ENCODE assay signal across 19 mouse cellular contexts in genomic region chr1:54809811-54810549, GRCm38 (mm10).
DNase-seq lines count a peak whose midpoint lies in the region; ATAC-seq and TF ChIP-seq lines count a peak whose summit lies in the region.
"Had no signal": no experiment of that assay in that cellular context is flagged by ENCODE, and none has a peak within 500 bp of the region (broad histone marks: within the 10 kb centered on the region; RNA-seq: fewer than 3 reads in every experiment).

No protein-coding gene starts in this region.

- peaks cover 4% of the 10 kb centered on the region; the same call in 1 of the 2 replicates for H3K4me1 ChIP-seq in heart, embryonic 10.5 days
- H3K4me1 ChIP-seq in heart, embryonic 11.5 days (ENCODE audit: control insufficient read depth, insufficient read depth, low read length): no peaks in the 10 kb centered on the region; the same call in 1 of the 2 replicates
- peaks cover 6% of the 10 kb centered on the region; the same call in 1 of the 2 replicates for H3K4me1 ChIP-seq in lung, embryonic 14.5 days (ENCODE audit: insufficient read depth)
- H3K4me1 ChIP-seq: forebrain, embryonic 12.5 days; hindbrain, embryonic 12.5 days; midbrain, embryonic 13.5 days had no signal

- no peaks in the 10 kb centered on the region for H3K9me3 ChIP-seq in heart, embryonic 10.5 days
- no peaks in the 10 kb centered on the region for H3K9me3 ChIP-seq in heart, embryonic 11.5 days (replicated peaks; ENCODE audit: control insufficient read depth, low read length)
- no peaks in the 10 kb centered on the region for H3K9me3 ChIP-seq in lung, embryonic 14.5 days (ENCODE audit: low read depth, low read length)
- H3K9me3 ChIP-seq: forebrain, embryonic 12.5 days; heart, embryonic 15.5 days; hindbrain, embryonic 12.5 days; midbrain, embryonic 13.5 days had no signal

- no peak for TF ChIP-seq CTCF in lung, embryonic 14.5 days (IDR thresholded peaks at IDR 0.05; ENCODE audit: low read depth)

- H3K27me3 ChIP-seq in heart, embryonic 10.5 days (ENCODE audit: insufficient read depth, poor library complexity, severe bottlenecking): no peaks in the 10 kb centered on the region
- H3K27me3 ChIP-seq in heart, embryonic 11.5 days (ENCODE audit: control insufficient read depth, insufficient read depth, low read length): no peaks in the 10 kb centered on the region
- no peaks in the 10 kb centered on the region for H3K27me3 ChIP-seq in lung, embryonic 14.5 days (ENCODE audit: insufficient read depth, low read length)
- H3K27me3 ChIP-seq: forebrain, embryonic 12.5 days; heart, embryonic 15.5 days; hindbrain, embryonic 12.5 days; midbrain, embryonic 13.5 days had no signal

- H3K9ac ChIP-seq in heart, embryonic 11.5 days (ENCODE audit: low read depth, low read length): no peak overlapping the region
- H3K9ac ChIP-seq in lung, embryonic 14.5 days: no peak overlapping the region
- H3K9ac ChIP-seq: forebrain, embryonic 12.5 days; heart, embryonic 15.5 days; hindbrain, embryonic 12.5 days; liver, embryonic 14.5 days; midbrain, embryonic 13.5 days had no signal

- no peaks in the 10 kb centered on the region for H3K36me3 ChIP-seq in heart, embryonic 10.5 days
- no peaks in the 10 kb centered on the region for H3K36me3 ChIP-seq in heart, embryonic 11.5 days (ENCODE audit: control insufficient read depth, insufficient read depth, low read length)
- no peaks in the 10 kb centered on the region for H3K36me3 ChIP-seq in lung, embryonic 14.5 days (ENCODE audit: insufficient read depth)
- H3K36me3 ChIP-seq: forebrain, embryonic 12.5 days; heart, embryonic 15.5 days; hindbrain, embryonic 12.5 days; midbrain, embryonic 13.5 days had no signal

- no peak for ATAC-seq in heart, embryonic 11.5 days (replicated peaks; ENCODE audit: insufficient number of reproducible peaks, low FRiP score, low TSS enrichment)
- peak; percentile 92 for ATAC-seq in lung, embryonic 14.5 days (ENCODE audit: insufficient read depth)
- ATAC-seq: midbrain, embryonic 13.5 days had no signal

- no peak overlapping the region for H3K4me3 ChIP-seq in heart, embryonic 10.5 days
- H3K4me3 ChIP-seq in heart, embryonic 11.5 days (ENCODE audit: low read depth, low read length): no peak overlapping the region
- no peak overlapping the region for H3K4me3 ChIP-seq in lung, embryonic 14.5 days (ENCODE audit: low read depth, low read length)
- H3K4me3 ChIP-seq: forebrain, embryonic 12.5 days; heart, embryonic 15.5 days; hindbrain, embryonic 12.5 days; midbrain, embryonic 13.5 days had no signal

- WGBS in heart, embryonic 10.5 days: 73% methylated on average over 10 of the region's 10 CpGs
- 59% methylated on average over 10 of the region's 10 CpGs for WGBS in heart, embryonic 11.5 days (ENCODE audit: insufficient replicate concordance)
- WGBS in lung, embryonic 14.5 days: 35% methylated on average over 10 of the region's 10 CpGs

- H3K27ac ChIP-seq in heart, embryonic 10.5 days: no peak overlapping the region
- H3K27ac ChIP-seq in heart, embryonic 11.5 days (ENCODE audit: low read depth, low read length): no peak overlapping the region
- peak overlapping the region; percentile 69 for H3K27ac ChIP-seq in lung, embryonic 14.5 days (ENCODE audit: low read depth)
- H3K27ac ChIP-seq: forebrain, embryonic 12.5 days; heart, embryonic 15.5 days; hindbrain, embryonic 12.5 days; liver, embryonic 14.5 days; midbrain, embryonic 13.5 days had no signal

- DNase-seq in heart, embryonic 10.5 days (ENCODE audit: low spot score): peak; percentile 62
- DNase-seq in adipocyte (ENCODE audit: low spot score): peak; percentile 55
- peak; percentile 97 for DNase-seq in lung, embryonic 14.5 days
- peak; percentile 63 to 78 for DNase-seq in lung, postnatal 4 days
- no peak for DNase-seq in adrenal gland, adult (ENCODE audit: inconsistent age in 2 of 2, low spot score in 1 of 2)
- DNase-seq in testis, postnatal 14 days (ENCODE audit: low spot score): no peak
- no peak for DNase-seq in cerebellum, postnatal 4 days (ENCODE audit: low spot score in 2 of 2)
- DNase-seq: adrenal gland, postnatal 36 days; cerebellum, adult 9-10 months; kidney, adult 9 months; layer of hippocampus, postnatal 36 days; spleen, adult 18-20 months; thymus, adult 2 months had no signal

- no peak overlapping the region for H3K4me2 ChIP-seq in heart, embryonic 11.5 days
- H3K4me2 ChIP-seq in lung, embryonic 14.5 days: no peak overlapping the region
- H3K4me2 ChIP-seq: forebrain, embryonic 12.5 days; heart, embryonic 15.5 days; hindbrain, embryonic 12.5 days; midbrain, embryonic 13.5 days had no signal

Comparison
In these comparisons a context has a peak if more than half of its experiments do, and no peak if none do; other contexts are left out.
1. DNase-seq: peak in heart, embryonic 10.5 days (single experiment), adipocyte (single experiment), lung, embryonic 14.5 days (single experiment) and lung, postnatal 4 days (2 of 2); none in adrenal gland, adult (0 of 2), testis, postnatal 14 days (single experiment) and cerebellum, postnatal 4 days (0 of 2).